Mouse (Mus musculus) limb, embryonic 12.5 days (tissue): ENCODE results near the gene Itpr1. TPM values are rescaled to one million over a fixed set of nuclear protein-coding genes. Genes with fewer than 3 reads are reported as not detected.

Experiments
- ATAC-seq: fragments of 200-750 bp; cut with Nextera tagmentation; 2 replicates; pipeline ENCODE4 v1.8.0; 2017; ENCODE audit warnings: low read depth, moderate TSS enrichment; ENCODE audit not compliant: insufficient number of reproducible peaks, insufficient read depth, low FRiP score, low TSS enrichment
- H3K27ac ChIP-seq: fragments of 300-500 bp; sonication (generic); 2 replicates; pipeline ENCODE4 v1.5.1; 2016; ENCODE audit warnings: mild to moderate bottlenecking, moderate library complexity
- H3K27me3 ChIP-seq: fragments of 300-500 bp; sonication (generic); 2 replicates; pipeline ENCODE4 v1.6.1; 2016; ENCODE audit warnings: mild to moderate bottlenecking, moderate library complexity
- H3K36me3 ChIP-seq: fragments of 300-500 bp; sonication (generic); 2 replicates; pipeline ENCODE4 v1.6.1; 2016; ENCODE audit warnings: mild to moderate bottlenecking, moderate library complexity
- H3K4me1 ChIP-seq: fragments of 300-500 bp; sonication (generic); replicated peaks from 2 replicates; pipeline ENCODE4 v1.6.1; 2016
- H3K4me2 ChIP-seq: fragments of 300-500 bp; sonication (generic); 2 replicates; pipeline ENCODE4 v1.6.1; 2016; ENCODE audit warnings: mild to moderate bottlenecking, moderate library complexity
- H3K4me3 ChIP-seq: fragments of 300-500 bp; sonication (generic); replicated peaks from 2 replicates; pipeline ENCODE4 v1.5.1; 2016; ENCODE audit warnings: mild to moderate bottlenecking
- H3K9ac ChIP-seq: fragments of 300-500 bp; sonication (generic); replicated peaks from 2 replicates; pipeline ENCODE4 v1.6.1; 2016; ENCODE audit warnings: mild to moderate bottlenecking, moderate library complexity
- H3K9me3 ChIP-seq: fragments of 300-500 bp; sonication (generic); 2 replicates; pipeline ENCODE4 v1.6.1; 2016; ENCODE audit warnings: mild to moderate bottlenecking, moderate library complexity
- WGBS: fragments of 180-500 bp; shearing (Covaris S2); methylation state at CpG from one replicate; pipeline ENCODE4 v1.1.7; 2016; 5-methylcytosine and 5-hydroxymethylcytosine counted together
- polyA plus RNA-seq: library from polyadenylated mRNA; unstranded; fragments of >200 nt; fragmentation: Nextera tagmentation; extraction: Ambion mirVana; gene quantifications from 2 replicates; pipeline ENCODE4 v1.2.1, GENCODE M21; 2016

Itpr1 gene
- polyA plus RNA-seq, 1 experiment from 2014 or later: 10.4 TPM

DNA sequence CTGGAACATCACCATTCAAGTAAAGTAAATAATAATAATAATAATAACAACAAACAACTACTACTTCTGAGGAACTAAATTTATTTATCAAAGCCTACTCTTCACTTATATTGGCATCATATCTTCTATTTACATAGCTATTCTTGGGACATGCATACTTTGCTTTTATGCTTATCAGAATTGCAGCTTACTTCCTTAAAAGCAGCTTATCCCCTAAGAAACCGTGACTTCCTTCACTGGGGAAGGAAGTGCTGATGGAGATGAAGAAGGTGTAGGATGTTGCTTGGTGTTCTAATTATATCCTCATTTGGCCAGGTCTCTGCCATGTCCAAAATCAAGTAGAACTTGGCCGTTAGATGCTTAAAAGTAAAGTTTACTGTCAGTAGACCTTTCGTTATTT lies 215.5 kb downstream of the Itpr1 start:
- no peak overlapping the region for H3K9ac ChIP-seq
- WGBS: 87% methylated on average over 3 of the region's 3 CpGs
- H3K4me3 ChIP-seq: no peak overlapping the region
- no peaks in the 10 kb centered on the region for H3K36me3 ChIP-seq
- H3K4me1 ChIP-seq: peaks cover 23% of the 10 kb centered on the region
- no peak overlapping the region for H3K27ac ChIP-seq
- no peaks in the 10 kb centered on the region for H3K9me3 ChIP-seq
- H3K27me3 ChIP-seq: no peaks in the 10 kb centered on the region
- no peak overlapping the region for H3K4me2 ChIP-seq
- no peak for ATAC-seq

DNA sequence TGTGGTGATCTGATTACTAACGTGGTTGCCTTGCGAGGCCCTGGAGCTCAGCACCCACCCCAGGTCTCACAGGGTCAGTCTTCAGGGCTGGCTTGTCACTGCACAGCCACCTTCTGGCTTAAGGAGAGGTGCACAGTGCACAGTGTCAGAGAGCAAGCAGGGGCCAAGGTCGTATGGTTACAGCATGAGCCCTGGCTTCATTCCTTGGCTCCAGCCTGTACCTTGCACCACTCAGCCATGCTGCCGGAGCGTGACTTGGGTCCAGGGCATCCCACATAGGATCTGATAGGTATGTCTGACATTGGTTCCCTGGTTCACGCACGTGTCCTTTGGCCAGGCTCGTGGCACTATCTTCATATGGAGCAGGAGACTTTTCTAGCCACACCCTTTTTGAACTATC lies 217.1 kb downstream of the Itpr1 start:
- Histone ChIP-seq H3K4me1 (peaks cover 16% of the 10 kb centered on the region), H3K9ac (no peak overlapping the region), H3K27ac (no peak overlapping the region), H3K27me3 (no peaks in the 10 kb centered on the region), H3K4me2 (no peak overlapping the region), H3K9me3 (no peaks in the 10 kb centered on the region), H3K4me3 (no peak overlapping the region), H3K36me3 (no peaks in the 10 kb centered on the region)
- WGBS: 92% methylated on average over 8 of the region's 8 CpGs
- no peak for ATAC-seq

DNA sequence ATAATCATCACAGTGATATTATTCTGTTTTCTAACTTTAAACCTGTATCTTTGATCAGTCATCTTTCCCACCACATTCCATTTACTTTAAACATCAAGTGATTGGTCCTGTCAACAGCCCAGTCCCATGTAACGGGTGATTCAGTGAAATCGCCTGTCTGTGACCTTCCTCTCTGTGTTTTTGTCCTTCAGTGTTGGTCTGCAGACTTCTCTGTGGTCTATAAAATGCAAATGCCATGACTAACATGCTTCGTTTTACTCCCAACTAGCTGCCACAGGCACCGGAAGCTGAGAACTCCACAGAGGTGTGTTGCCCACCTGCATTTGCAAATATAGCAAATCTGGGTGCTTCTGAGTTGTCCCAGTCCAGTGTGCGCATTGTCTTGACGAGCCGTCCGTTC lies 218.3 kb downstream of the Itpr1 start:
- Histone ChIP-seq H3K27ac (no peak overlapping the region), H3K4me2 (no peak overlapping the region)
- 84% methylated on average over 8 of the region's 8 CpGs for WGBS

DNA sequence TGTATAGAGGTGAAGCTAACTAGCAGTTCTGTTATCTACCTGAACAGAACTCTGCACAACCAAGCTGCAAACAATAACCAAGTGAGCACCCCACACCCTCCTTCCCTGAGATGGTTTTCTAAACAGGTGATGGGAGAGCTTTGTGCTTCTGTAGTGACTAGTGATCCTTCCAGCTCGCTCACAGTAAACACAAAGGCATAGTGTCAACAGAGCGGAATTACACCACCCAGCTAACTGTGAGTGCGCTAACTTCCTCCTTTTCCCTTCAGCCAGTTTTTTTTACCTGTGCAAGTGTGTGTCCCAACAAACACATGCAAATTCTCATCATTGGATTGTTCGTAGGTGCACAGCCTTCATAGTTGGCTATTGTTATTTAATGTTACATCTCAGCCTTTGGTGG lies 219.9 kb downstream of the Itpr1 start:
- Histone ChIP-seq H3K9me3 (no peaks in the 10 kb centered on the region), H3K4me2 (no peak overlapping the region), H3K9ac (no peak overlapping the region), H3K36me3 (no peaks in the 10 kb centered on the region), H3K4me1 (peaks cover 14% of the 10 kb centered on the region), H3K27me3 (no peaks in the 10 kb centered on the region), H3K4me3 (no peak overlapping the region), H3K27ac (no peak overlapping the region)
- no peak for ATAC-seq
- WGBS: 89% methylated on average over 4 of the region's 4 CpGs

More for the DNA sequence above, 218.3 kb downstream of the Itpr1 start:
- Histone ChIP-seq H3K9ac (no peak overlapping the region), H3K27me3 (no peaks in the 10 kb centered on the region), H3K9me3 (no peaks in the 10 kb centered on the region), H3K4me3 (no peak overlapping the region), H3K4me1 (peaks cover 13% of the 10 kb centered on the region), H3K36me3 (no peaks in the 10 kb centered on the region)
- ATAC-seq: no peak

DNA sequence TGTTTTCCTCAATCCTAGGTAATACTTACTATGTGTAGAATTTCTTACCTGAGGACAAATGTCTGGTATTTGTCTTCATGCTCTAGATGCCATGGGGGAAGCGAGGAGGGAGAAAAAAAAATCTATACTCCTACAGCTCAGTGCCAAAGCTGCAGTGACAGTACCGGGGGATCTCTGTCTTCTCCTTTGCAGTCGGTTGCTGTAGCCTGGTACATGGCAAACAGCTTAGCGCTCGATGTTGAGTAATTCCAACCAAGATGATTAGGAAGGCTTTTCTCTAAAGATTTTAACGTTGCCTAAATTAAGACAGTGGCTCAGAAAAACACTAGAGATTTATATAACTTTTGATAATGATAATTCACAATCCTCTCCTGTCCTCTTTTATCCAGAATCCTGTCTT lies 221.9 kb downstream of the Itpr1 start:
- Histone ChIP-seq H3K4me3 (no peak overlapping the region), H3K4me1 (peaks cover 14% of the 10 kb centered on the region), H3K9me3 (no peaks in the 10 kb centered on the region), H3K9ac (no peak overlapping the region), H3K4me2 (no peak overlapping the region), H3K27ac (no peak overlapping the region), H3K27me3 (no peaks in the 10 kb centered on the region), H3K36me3 (no peaks in the 10 kb centered on the region)
- WGBS: 78% methylated on average over 6 of the region's 6 CpGs
- no peak for ATAC-seq

DNA sequence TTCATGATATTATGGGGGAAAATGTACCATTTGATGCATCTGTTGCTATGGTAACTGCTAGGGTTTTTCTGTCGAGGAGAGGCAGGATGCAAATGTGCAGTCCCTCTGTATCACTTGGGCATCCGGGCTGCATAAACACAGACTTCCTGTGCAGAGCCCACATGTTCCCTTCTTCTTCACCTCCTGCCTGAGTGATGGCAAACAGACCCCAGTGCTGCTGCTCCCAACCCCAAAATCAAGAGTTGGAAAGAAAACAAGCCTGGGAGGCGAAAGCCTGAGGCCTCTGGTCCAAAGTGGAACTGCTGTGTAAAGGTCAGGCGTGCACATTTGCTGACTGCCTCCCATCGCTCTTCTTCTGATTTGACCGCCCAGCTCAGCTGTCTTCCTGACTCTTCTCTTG lies 222.6 kb downstream of the Itpr1 start:
- Histone ChIP-seq H3K4me3 (no peak overlapping the region), H3K27me3 (no peaks in the 10 kb centered on the region), H3K27ac (peak overlapping the region; percentile 54; the same call in 1 of the 2 replicates), H3K36me3 (peaks cover 2% of the 10 kb centered on the region; the same call in 1 of the 2 replicates), H3K9me3 (no peaks in the 10 kb centered on the region), H3K9ac (no peak overlapping the region), H3K4me2 (no peak overlapping the region), H3K4me1 (peaks cover 14% of the 10 kb centered on the region)
- no peak for ATAC-seq
- 53% methylated on average over 6 of the region's 6 CpGs for WGBS

DNA sequence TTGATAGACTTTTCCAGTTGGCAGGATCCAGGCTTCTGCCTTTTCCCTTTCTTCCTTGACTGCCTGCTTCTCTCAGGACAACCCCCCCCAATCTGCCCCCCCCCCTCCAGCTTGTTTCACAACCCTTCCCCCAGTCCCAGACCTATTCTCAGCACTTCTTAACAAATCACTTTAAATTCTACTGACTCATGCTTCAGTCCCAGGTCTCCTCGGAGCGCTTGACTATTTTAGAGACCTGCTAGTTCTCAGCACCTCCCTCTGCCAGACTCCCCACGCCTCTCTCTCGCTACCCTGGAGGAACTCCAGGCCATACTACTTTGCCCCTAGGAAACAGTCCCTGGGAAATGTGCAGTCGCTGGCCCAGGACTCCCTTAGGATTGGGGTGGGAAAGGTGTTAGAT lies 223.7 kb downstream of the Itpr1 start:
- 23% methylated on average over 5 of the region's 5 CpGs for WGBS
- Histone ChIP-seq H3K4me2 (no peak overlapping the region), H3K27ac (no peak overlapping the region), H3K9me3 (peaks cover 6% of the 10 kb centered on the region; the same call in 1 of the 2 replicates), H3K9ac (no peak overlapping the region), H3K36me3 (peaks cover 12% of the 10 kb centered on the region; the same call in 1 of the 2 replicates), H3K27me3 (no peaks in the 10 kb centered on the region), H3K4me3 (no peak overlapping the region), H3K4me1 (peaks cover 14% of the 10 kb centered on the region)
- ATAC-seq: no peak

DNA sequence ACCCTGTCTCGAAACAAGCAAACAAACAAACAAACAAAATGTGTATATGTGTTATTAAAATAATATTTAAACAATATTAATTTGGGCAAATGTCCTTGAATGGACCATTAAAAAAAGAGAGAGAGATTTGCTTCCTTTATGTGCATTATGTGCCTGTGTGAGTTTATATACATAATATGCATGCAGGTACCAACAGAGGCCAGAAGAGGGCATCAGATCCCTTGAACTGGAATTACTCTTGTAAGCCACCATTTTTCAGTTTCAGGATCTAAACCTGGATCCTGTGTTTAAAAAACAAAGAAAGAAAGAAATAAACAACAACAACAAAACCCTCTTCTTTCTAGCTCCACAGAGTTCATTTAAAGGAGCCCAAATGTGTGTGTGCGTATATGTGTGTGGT lies 228.4 kb downstream of the Itpr1 start:
- Histone ChIP-seq H3K27me3 (no peaks in the 10 kb centered on the region), H3K9ac (no peak overlapping the region), H3K4me1 (peaks cover 6% of the 10 kb centered on the region; the same call in 1 of the 2 replicates), H3K4me2 (no peak overlapping the region), H3K9me3 (peaks cover 6% of the 10 kb centered on the region; the same call in 1 of the 2 replicates), H3K4me3 (no peak overlapping the region), H3K27ac (no peak overlapping the region), H3K36me3 (peaks cover 14% of the 10 kb centered on the region; the same call in 1 of the 2 replicates)
- ATAC-seq: no peak
- WGBS: 100% methylated on average over 2 of the region's 2 CpGs

DNA sequence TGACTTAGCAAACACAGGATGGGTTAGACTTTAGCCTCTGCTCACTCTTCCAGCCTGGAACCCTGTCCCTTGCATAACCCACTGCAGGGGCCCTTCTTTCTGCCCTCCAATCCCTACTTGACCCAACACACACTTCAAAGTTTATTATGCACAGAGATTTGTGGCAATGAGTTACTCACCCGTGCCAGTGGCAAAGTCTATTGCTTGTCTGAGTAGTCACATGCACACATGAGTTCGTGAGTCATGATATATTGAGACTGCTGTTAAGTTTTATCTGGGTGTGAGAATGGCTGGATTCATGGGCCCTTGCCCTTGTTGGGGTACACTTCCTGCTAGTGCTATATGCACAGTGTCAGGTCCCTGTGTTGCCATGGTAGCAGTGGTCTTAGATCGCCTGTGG lies 229.4 kb downstream of the Itpr1 start:
- H3K4me3 ChIP-seq: no peak overlapping the region
- WGBS: 89% methylated on average over 3 of the region's 3 CpGs
- H3K9ac ChIP-seq: no peak overlapping the region
- H3K4me1 ChIP-seq: no peaks in the 10 kb centered on the region
- H3K27me3 ChIP-seq: no peaks in the 10 kb centered on the region
- H3K9me3 ChIP-seq: peaks cover 6% of the 10 kb centered on the region; the same call in 1 of the 2 replicates
- ATAC-seq: no peak
- no peak overlapping the region for H3K4me2 ChIP-seq
- H3K36me3 ChIP-seq: peaks cover 14% of the 10 kb centered on the region; the same call in 1 of the 2 replicates
- no peak overlapping the region for H3K27ac ChIP-seq

DNA sequence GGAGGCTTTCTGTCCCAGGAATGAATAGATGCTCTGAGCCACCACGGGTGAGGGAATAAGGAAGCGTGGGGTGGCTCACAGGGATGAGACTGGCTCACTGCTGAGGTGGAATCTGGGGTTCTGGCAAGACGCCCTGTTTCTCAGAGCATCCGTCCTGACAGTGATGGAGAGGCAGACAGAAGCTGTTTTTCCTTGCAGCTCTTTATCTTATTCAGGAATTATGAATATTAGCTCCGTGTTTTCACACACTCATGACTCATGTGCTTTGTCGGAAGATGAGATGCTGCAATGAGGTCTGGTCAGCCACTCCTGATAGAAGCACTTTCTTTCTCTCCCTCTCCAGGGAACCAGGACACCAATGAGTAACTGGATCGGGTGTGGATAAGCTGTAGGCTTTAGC lies 231.5 kb downstream of the Itpr1 start:
- H3K9ac ChIP-seq: no peak overlapping the region
- H3K4me1 ChIP-seq: no peaks in the 10 kb centered on the region
- WGBS: 84% methylated on average over 7 of the region's 7 CpGs
- H3K4me3 ChIP-seq: no peak overlapping the region
- no peaks in the 10 kb centered on the region for H3K27me3 ChIP-seq
- peaks cover 6% of the 10 kb centered on the region; the same call in 1 of the 2 replicates for H3K9me3 ChIP-seq
- no peak overlapping the region for H3K27ac ChIP-seq
- no peak for ATAC-seq
- H3K36me3 ChIP-seq: peaks cover 14% of the 10 kb centered on the region; the same call in 1 of the 2 replicates
- H3K4me2 ChIP-seq: no peak overlapping the region

DNA sequence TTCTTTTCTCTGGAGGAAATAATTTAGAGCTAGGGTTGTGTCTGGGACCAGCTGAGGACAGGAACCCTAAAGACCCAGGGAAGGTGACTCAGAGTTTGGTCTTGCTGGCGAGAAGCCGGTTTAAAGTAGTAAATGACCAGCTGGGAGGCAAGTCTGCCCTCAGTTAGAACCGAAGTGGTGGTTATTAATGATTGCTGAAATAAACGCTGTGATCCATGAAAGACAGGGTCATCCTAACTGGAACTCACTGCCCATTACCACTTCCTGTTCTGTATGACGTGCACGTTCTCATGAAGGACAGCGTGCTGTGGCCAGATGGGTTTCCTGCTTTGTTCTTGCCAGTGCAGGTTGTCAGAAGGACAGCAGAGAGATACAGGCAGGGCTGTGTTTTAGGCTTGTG lies 232.1 kb downstream of the Itpr1 start:
- Histone ChIP-seq H3K27me3 (no peaks in the 10 kb centered on the region), H3K9ac (no peak overlapping the region), H3K4me3 (no peak overlapping the region), H3K36me3 (peaks cover 14% of the 10 kb centered on the region; the same call in 1 of the 2 replicates), H3K27ac (no peak overlapping the region), H3K9me3 (peaks cover 6% of the 10 kb centered on the region; the same call in 1 of the 2 replicates), H3K4me1 (no peaks in the 10 kb centered on the region), H3K4me2 (no peak overlapping the region)
- WGBS: 53% methylated on average over 7 of the region's 7 CpGs
- no peak for ATAC-seq

DNA sequence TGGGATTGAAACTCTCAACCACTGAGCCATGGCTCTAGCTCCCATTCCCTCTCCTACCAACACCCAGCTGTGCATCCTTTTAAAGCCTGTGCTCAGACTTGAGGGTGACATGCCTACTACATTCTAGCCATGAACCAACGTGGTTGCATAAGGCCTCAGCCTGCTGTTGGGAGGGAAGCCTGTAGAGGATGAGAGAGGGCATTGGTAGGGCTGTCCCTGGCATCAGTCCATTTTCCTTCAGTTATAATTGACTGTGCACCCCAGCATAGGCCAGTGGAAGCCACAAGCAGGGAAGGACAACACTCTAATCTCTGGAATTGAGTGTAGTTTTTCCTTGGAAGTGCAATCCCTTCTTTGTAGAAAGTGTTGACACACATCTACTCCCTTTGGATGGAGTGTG lies 233.9 kb downstream of the Itpr1 start:
- WGBS: 77% methylated on average over 1 of the region's 1 CpGs
- Histone ChIP-seq H3K4me3 (no peak overlapping the region), H3K36me3 (peaks cover under 1% of the 10 kb centered on the region; the same call in 1 of the 2 replicates), H3K27me3 (no peaks in the 10 kb centered on the region), H3K4me1 (no peaks in the 10 kb centered on the region), H3K9me3 (no peaks in the 10 kb centered on the region), H3K4me2 (no peak overlapping the region), H3K27ac (no peak overlapping the region), H3K9ac (no peak overlapping the region)
- ATAC-seq: no peak
